Comparison of ENCODE assay signal across 8 mouse cellular contexts in the genomic region with DNA sequence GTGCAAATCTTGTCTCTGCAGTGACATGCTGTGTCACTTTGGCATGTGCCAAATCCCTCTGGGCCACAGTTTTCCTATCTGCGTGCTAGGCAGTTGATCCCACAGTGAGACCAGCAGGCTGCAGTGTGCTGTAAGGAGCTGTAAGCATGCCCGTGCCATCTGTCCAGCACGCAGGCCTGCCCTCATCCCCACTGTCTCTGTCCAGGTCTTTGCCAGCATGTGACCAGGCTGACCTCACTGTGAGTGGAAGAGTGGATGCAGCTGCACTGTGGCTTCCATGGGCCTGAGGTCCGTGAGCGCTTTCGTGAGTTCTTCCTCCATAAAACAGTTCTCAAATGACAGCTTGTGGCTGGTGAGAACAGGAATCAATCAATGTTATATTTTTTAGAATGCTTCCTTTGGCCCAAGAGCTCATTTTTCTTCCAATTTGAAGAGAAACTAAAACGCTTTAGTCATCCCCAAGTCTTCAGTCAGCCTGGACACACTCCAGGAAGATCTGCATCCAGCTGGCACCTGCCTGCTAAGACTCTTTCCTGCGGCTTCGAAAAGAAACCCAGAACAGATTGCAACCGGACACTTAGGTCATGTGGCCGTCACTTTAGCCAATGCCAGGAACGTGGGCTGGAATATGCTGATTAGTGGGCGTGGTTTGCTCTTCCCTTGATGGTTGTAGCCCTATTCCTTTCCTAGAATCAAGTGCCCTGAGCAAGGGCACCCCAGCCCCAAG. TPM values are rescaled to one million over a fixed set of nuclear protein-coding genes. Genes with fewer than 3 reads are reported as not detected.
DNase-seq lines count a peak whose midpoint lies in the region; ATAC-seq lines count a peak whose summit lies in the region.

No protein-coding gene starts in this region.

- WGBS in forebrain, embryonic 16.5 days, result 9% methylated on average over 13 of the region's 13 CpGs
- WGBS in liver, embryonic 13.5 days (ENCODE audit: insufficient replicate concordance), result 17% methylated on average over 13 of the region's 13 CpGs
- WGBS in neural tube, embryonic 14.5 days, result 9% methylated on average over 13 of the region's 13 CpGs

- intact Hi-C loops in heart, postnatal 10 days (cut with DNase I), result no loop called here

- no peaks in the 10 kb centered on the region for H3K27me3 ChIP-seq in forebrain, embryonic 16.5 days (replicated peaks; ENCODE audit: control insufficient read depth, insufficient read depth, low read length)
- H3K27me3 ChIP-seq in liver, embryonic 13.5 days, result no peaks in the 10 kb centered on the region
- no peaks in the 10 kb centered on the region for H3K27me3 ChIP-seq in neural tube, embryonic 14.5 days (ENCODE audit: control insufficient read depth, insufficient read depth, low read length)

- H3K4me3 ChIP-seq in forebrain, embryonic 16.5 days (replicated peaks; ENCODE audit: low read length), result no peak overlapping the region
- H3K4me3 ChIP-seq in liver, embryonic 13.5 days (replicated peaks), result no peak overlapping the region
- no peak overlapping the region for H3K4me3 ChIP-seq in neural tube, embryonic 14.5 days (ENCODE audit: low read depth, low read length)

- peak; percentile 80 for ATAC-seq in forebrain, embryonic 16.5 days
- ATAC-seq in liver, embryonic 13.5 days (ENCODE audit: low read depth), result peak; percentile 68
- peak; percentile 74; the same call in 1 of the 2 replicates for ATAC-seq in neural tube, embryonic 14.5 days (ENCODE audit: low read depth)
- no peak for ATAC-seq in activated CD4-positive, CD25-positive, alpha-beta regulatory T cell, adult 4 months

- peak; percentile 96 for DNase-seq in MN1 (ENCODE audit: low spot score)
- DNase-seq in cerebellum, adult 18-20 months, result peak; percentile 85 to 91
- peak; percentile 88 to 89 for DNase-seq in heart, postnatal 10 days
- peak; percentile 80 to 84 for DNase-seq in kidney, postnatal 36 days
- peak; percentile 6 for DNase-seq in liver, embryonic 13.5 days

- peaks cover 15% of the 10 kb centered on the region for H3K4me1 ChIP-seq in forebrain, embryonic 16.5 days (replicated peaks; ENCODE audit: control insufficient read depth, insufficient read depth, low read length)
- H3K4me1 ChIP-seq in liver, embryonic 13.5 days (replicated peaks), result 0 out of 2 replicates have a peak, but pooled peaks cover 4% of the 10 kb centered on the region
- H3K4me1 ChIP-seq in neural tube, embryonic 14.5 days (ENCODE audit: control insufficient read depth, insufficient read depth, low read length), result no peaks in the 10 kb centered on the region

- H3K9me3 ChIP-seq in forebrain, embryonic 16.5 days (ENCODE audit: control insufficient read depth, low read length), result no peaks in the 10 kb centered on the region
- no peaks in the 10 kb centered on the region for H3K9me3 ChIP-seq in liver, embryonic 13.5 days (replicated peaks)
- no peaks in the 10 kb centered on the region for H3K9me3 ChIP-seq in neural tube, embryonic 14.5 days (ENCODE audit: control insufficient read depth, low read length)

- no peak overlapping the region; the same call in 1 of the 2 replicates for H3K9ac ChIP-seq in forebrain, embryonic 16.5 days (replicated peaks; ENCODE audit: low read depth, low read length)
- H3K9ac ChIP-seq in liver, embryonic 13.5 days, result no peak overlapping the region
- no peak overlapping the region for H3K9ac ChIP-seq in neural tube, embryonic 14.5 days (replicated peaks; ENCODE audit: low read depth, low read length)

- H3K4me2 ChIP-seq in forebrain, embryonic 16.5 days (ENCODE audit: low read length), result peak overlapping the region; percentile 30
- 0 out of 2 replicates have a peak overlapping the region, but pooled peaks have one; percentile 21 for H3K4me2 ChIP-seq in liver, embryonic 13.5 days
- peak overlapping the region; percentile 20; the same call in 1 of the 2 replicates for H3K4me2 ChIP-seq in neural tube, embryonic 14.5 days (ENCODE audit: low read depth, low read length)

- no peaks in the 10 kb centered on the region for H3K36me3 ChIP-seq in forebrain, embryonic 16.5 days (ENCODE audit: control insufficient read depth, insufficient read depth)
- no peaks in the 10 kb centered on the region for H3K36me3 ChIP-seq in liver, embryonic 13.5 days
- H3K36me3 ChIP-seq in neural tube, embryonic 14.5 days (ENCODE audit: control insufficient read depth, insufficient read depth, low read length), result no peaks in the 10 kb centered on the region

- peak overlapping the region; percentile 80 for H3K27ac ChIP-seq in forebrain, embryonic 16.5 days (ENCODE audit: low read length)
- no peak overlapping the region for H3K27ac ChIP-seq in liver, embryonic 13.5 days
- no peak overlapping the region for H3K27ac ChIP-seq in neural tube, embryonic 14.5 days (ENCODE audit: low read depth, low read length)

RNA-seq across cellular contexts. Expression of a gene that starts 46.1 kb away (rescaled TPM):
- polyA plus RNA-seq in forebrain, embryonic 16.5 days (2015; fragmentation: Nextera tagmentation; extraction: Ambion mirVana), result 55.4 and 56.3 TPM in 2 replicates
- total RNA-seq in heart, postnatal 10 days (2021), result 10 to 100 TPM; 48.7 to 50.1 TPM
- polyA plus RNA-seq in liver, embryonic 13.5 days (2015; fragmentation: Nextera tagmentation; extraction: Ambion mirVana), result 16.0 and 20.7 TPM in 2 replicates
- 60.4 and 65.6 TPM in 2 replicates for polyA plus RNA-seq in neural tube, embryonic 14.5 days (2014; fragmentation: Nextera tagmentation; extraction: Ambion mirVana)
- polyA plus RNA-seq in activated CD4-positive, CD25-positive, alpha-beta regulatory T cell, adult 4 months (2017; shearing (Covaris generic)), result 10 to 100 TPM; 26.1 to 26.5 TPM

Comparison
In these comparisons a context has a peak if more than half of its experiments do, and no peak if none do; other contexts are left out.
1. DNase-seq: peak in every context shown above with its lines; median percentile 96 in MN1; 88 in heart, postnatal 10 days; 88 in cerebellum, adult 18-20 months; 82 in kidney, postnatal 36 days; 6 in liver, embryonic 13.5 days.